Mouse (Mus musculus): ENCODE data around the gene Fam205a3.
"Not testable (repeated sequence)": the region's sequence is repeated elsewhere in the genome, so short reads cannot be mapped to it uniquely, and the experiment has no call there.

Gene Fam205a3

DNA sequence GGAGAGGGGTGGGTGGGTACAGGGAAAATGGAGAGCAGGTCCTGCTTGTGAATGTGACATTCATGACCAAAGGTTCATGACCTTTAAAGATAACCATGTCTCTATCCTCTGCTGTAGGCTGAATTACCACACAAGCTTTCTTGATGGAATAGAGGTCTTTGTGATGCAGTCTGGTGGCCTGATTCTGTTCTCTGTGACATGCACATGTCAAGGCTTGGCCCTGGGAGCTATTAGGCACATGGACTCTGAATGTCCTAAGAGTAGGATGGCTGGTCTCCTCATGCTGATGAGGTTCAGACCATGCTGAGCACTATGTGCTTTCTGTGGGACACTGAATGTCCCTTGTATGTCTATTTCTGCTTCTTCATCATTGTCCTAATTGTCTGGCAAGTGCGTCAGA, at the start of gene Fam205a3:
TSS of gene Fam205a3 (plus strand) at position 301 of the 400 bp plus-strand sequence.
- DNase-seq (ENCODE audit: low read depth, low spot score): not testable (repeated sequence)

GRCm38 (mm10) chr4:42293967-42294366, 24.2 kb upstream of the Fam205a3 start, which contains the start of gene Gm21953:
Gene Gm21953, plus strand, starts transcription at chr4:42294267.
- DNase-seq (ENCODE audit: low read depth, low spot score): not testable (repeated sequence)

Measured in retina, adult 2 months (tissue).